Mouse (Mus musculus): ENCODE data around the gene Lgals3bp. TPM values are rescaled to one million over a fixed set of nuclear protein-coding genes. Genes with fewer than 3 reads are reported as not detected.

Gene Lgals3bp
- 5.6 and 7.0 TPM in 2 replicates for polyA plus RNA-seq (2012; rRNA removed)

DNA sequence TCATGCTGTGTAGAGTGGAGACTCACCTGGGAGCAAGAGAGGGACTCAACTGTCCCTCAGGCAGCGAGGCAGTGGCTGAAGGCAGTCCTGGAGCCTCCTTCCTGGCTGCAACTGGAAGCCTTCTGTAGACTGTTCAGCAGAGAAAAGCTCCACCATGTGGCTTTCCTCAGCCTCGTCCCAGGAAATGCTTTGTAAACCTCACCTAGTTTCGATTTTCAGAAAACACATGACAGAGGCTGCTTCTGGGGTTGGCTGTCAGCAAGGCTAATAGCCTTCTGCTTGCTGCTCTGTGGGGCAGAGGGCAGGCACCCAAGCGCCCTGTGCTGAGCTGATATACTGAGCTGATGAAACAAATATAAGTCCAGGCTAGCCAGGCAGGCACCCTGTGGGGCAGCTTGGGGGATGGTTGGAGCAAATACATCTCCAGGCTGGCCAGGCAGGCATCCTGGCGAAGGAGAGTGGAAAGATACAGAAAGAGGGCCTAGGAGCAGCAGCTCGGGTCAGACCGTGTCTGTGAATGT lies at the start of gene Lgals3bp:
Gene Lgals3bp, minus strand, starts transcription at position 333 of the 521 bp plus-strand sequence.
- DNase-seq (ENCODE audit: low read depth): peak; percentile 51
- TF ChIP-seq CTCF (IDR thresholded peaks at IDR 0.05; ENCODE audit: borderline replicate concordance, extremely low read depth, insufficient read depth, insufficient read length) (peak; percentile 24; the same call in 1 of the 2 replicates), POLR2A (IDR thresholded peaks at IDR 0.05; ENCODE audit: borderline replicate concordance, extremely low read depth, insufficient read depth, insufficient read length, poor library complexity, severe bottlenecking) (no peak)

DNA sequence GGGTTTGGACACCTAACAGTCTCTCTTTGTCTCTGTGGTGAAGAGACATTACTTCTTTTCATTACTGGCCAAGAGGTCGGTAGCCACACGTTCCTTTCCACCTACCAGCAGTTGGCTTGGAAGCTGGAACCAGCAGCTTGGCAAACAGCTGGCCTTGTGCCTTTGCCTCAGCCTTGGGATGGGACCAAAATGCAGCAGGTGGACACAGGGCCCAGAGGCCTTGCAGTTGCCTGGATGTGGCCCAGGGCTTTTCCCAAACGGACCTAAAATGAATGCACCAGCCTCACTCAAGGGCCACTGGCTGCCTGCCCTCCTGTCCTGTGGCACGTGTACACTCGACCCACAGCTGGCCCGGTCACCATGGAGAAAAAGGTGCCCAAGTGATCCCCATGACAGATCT lies 49.3 kb upstream of the Lgals3bp start:
- TF ChIP-seq POLR2A (IDR thresholded peaks at IDR 0.05; ENCODE audit: borderline replicate concordance, extremely low read depth, insufficient read depth, insufficient read length, poor library complexity, severe bottlenecking) (no peak), CTCF (IDR thresholded peaks at IDR 0.05; ENCODE audit: borderline replicate concordance, extremely low read depth, insufficient read depth, insufficient read length) (no peak)
- DNase-seq (ENCODE audit: low read depth): no peak

DNA sequence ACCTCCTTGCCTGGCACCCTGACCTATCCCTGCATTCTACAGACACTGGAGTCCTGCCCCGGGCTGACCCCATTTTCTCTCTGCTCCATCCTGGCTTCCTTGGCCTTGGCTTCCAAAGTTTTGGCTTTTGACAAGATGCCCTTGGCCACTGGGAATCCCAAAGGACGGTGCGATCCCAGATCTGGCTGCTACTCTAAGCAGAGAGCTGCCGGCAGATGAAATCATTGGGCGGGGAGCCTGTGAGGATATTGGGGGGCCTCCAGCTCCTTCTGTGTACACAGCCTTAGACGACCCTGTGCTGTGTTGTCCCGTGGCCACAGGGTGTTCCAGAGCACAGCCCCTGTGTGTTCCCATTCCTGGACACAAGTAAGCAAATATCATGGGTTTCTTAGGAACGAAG lies 46.5 kb upstream of the Lgals3bp start:
- no peak for TF ChIP-seq CTCF (IDR thresholded peaks at IDR 0.05; ENCODE audit: borderline replicate concordance, extremely low read depth, insufficient read depth, insufficient read length)
- TF ChIP-seq POLR2A (IDR thresholded peaks at IDR 0.05; ENCODE audit: borderline replicate concordance, extremely low read depth, insufficient read depth, insufficient read length, poor library complexity, severe bottlenecking): no peak
- no peak for DNase-seq (ENCODE audit: low read depth)

DNA sequence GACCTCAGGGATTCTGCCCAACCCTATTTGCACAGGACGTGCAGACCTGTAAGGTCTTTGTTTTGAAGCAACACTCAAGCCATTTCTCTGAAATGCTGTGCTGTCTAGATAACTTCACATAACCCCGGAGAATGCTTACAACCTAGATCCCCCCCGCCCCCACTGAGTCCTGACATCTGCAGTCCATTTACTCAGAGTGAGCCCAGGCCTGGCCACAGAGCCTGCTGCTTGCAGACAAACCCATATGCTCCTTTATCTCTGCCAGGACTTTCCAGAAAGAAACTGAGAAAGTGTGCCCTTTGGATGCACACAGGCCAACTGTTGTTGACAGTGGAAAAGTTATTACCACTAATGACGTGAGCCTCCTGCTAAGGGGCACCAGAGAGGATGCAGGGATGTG lies 45.5 kb upstream of the Lgals3bp start:
- DNase-seq (ENCODE audit: low read depth): no peak
- no peak for TF ChIP-seq POLR2A (IDR thresholded peaks at IDR 0.05; ENCODE audit: borderline replicate concordance, extremely low read depth, insufficient read depth, insufficient read length, poor library complexity, severe bottlenecking)
- TF ChIP-seq CTCF (IDR thresholded peaks at IDR 0.05; ENCODE audit: borderline replicate concordance, extremely low read depth, insufficient read depth, insufficient read length): no peak

DNA sequence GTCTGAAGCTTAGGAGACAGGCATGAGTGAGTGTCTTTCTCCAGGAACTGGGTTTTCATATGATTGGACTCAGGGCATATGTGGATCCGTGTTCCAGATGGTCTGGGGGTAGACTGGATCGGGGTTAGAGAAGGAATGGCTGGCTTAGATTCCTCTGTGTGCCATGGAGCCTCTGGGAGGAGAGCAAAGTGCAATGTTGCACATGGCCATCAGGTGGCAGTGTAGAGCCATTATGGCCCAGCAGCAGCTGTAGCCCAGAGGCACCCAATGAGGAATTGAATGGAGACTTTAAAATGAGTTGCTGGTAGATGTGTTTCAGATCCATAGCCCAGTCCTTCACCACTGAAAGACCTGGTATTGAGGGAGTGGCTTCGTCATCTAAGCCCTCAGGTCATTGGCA lies 44.0 kb upstream of the Lgals3bp start:
- TF ChIP-seq CTCF (IDR thresholded peaks at IDR 0.05; ENCODE audit: borderline replicate concordance, extremely low read depth, insufficient read depth, insufficient read length) (peak; percentile 96), POLR2A (IDR thresholded peaks at IDR 0.05; ENCODE audit: borderline replicate concordance, extremely low read depth, insufficient read depth, insufficient read length, poor library complexity, severe bottlenecking) (no peak)
- DNase-seq (ENCODE audit: low read depth): peak; percentile 84

DNA sequence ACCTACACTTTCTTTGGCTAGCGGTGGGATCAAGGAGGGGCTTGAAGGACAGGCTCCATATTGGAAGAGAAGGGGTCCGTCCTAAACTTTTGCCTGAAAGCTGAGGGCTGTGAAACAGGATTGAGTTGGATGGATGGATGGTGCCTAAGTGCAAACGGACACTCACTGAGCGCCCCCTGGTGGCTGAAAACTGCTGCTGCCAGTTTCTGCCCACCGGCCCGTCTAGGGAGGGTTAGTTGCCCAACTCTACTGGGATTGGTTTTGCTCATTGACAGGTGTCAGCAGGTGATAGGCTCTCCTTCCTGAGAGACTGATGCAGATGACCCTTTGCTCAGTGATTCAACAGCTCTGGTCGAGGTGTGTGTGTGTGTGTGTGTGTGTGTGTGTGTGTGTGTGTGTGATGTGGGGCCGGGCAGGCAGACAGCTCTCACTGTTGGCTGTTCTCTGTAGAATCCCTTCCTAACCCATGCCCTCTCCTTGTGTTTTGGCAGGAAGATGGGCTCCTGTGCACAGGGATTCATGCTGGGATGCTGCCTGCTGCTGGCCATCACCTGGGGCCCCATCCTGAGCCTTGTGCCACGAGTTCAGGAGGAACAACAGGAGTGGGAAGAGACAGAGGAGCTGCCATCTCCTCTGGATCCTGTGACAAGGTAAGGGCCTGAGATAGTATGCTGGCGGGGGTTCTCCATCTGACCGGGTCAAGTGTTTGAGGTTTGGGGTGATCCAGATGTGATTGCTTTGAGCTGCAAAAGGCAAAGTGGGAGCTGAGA lies 41.5 kb upstream of the Lgals3bp start:
- peak; percentile 76 for DNase-seq (ENCODE audit: low read depth)

DNA sequence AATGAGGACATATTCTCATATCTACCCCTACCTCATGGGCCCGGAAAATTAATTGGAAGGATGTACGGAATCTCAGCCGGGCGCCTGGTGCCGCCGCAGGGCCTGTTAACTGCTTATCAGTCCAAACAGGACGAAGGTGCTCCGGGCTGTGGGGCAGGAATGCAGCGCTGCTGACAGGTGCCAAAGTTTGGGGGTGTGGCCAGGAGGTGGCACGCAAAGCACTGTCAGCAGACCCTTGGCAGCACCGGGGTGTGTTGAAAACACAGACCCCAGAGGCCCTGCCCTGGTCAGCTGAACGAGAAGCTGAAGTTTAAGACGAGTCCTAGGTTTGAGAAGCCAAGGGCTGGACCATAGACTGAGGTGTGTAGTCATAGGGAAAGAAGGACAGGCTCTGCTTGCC lies 40.8 kb upstream of the Lgals3bp start:
- peak; percentile 46 for DNase-seq (ENCODE audit: low read depth)

More for the DNA sequence above, 41.5 kb upstream of the Lgals3bp start:
- TF ChIP-seq POLR2A (IDR thresholded peaks at IDR 0.05; ENCODE audit: borderline replicate concordance, extremely low read depth, insufficient read depth, insufficient read length, poor library complexity, severe bottlenecking) (no peak), CTCF (IDR thresholded peaks at IDR 0.05; ENCODE audit: borderline replicate concordance, extremely low read depth, insufficient read depth, insufficient read length) (peak; percentile 94)

DNA sequence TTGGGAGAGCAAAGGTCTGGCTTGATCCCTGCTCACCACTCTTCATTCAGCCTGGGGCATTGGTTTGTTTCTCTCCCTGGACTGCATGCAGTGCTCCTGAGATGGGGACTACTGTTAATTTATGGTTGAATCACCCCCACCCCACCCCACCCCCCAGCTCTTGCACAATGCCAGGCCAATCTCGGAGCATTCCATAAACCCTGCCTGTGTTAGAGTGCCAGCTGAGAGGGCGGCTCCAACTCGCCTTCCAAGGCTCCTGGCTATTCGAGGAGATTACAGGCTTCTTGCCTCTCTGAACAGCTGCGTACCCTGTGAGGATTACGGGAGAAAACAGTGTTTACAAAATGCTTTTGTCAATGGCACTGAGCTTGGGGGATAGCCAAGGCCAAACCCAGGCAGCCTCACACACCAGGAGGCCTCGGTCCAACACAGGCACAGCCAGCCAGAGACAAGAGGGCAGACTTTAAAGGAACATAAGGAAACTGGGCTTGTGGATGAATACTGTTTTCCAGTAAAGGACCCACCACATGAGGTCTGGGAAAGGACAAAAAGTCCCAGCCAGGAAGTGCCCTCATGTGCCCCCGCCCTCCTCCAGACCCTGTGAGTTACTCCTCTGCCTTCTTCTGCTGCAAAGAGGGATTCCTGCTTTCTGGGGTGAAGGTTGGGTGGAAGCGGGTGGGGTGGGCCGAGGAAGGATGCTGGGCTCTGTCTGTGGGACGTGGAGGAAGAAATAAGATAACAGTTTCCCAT lies 36.9 kb upstream of the Lgals3bp start:
- peak; percentile 94 for DNase-seq (ENCODE audit: low read depth)

More for the DNA sequence above, 40.8 kb upstream of the Lgals3bp start:
- TF ChIP-seq POLR2A (IDR thresholded peaks at IDR 0.05; ENCODE audit: borderline replicate concordance, extremely low read depth, insufficient read depth, insufficient read length, poor library complexity, severe bottlenecking) (no peak), CTCF (IDR thresholded peaks at IDR 0.05; ENCODE audit: borderline replicate concordance, extremely low read depth, insufficient read depth, insufficient read length) (no peak)

DNA sequence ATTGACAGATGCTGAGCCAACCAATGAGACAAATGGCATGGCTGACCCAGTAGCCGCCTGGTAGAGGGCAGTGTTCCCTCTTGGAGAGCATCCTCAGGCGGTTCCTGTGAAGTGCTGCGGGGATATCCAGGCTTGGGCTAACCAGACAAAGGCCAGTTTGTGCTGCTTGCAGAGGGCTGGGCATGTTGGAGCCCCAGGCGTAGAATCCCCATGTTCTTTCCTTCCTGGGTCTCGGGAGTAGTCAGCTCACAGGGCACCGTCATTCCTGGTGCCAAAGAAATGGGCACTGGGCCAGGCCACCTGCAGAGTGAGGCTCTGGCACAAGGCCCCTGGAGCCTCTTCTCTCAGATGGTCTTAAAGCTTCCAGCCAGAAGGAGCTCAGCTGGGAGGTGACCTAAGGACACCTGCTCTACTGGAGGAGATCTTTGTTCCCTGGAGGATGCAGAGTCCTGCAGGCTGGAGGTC lies 34.6 kb upstream of the Lgals3bp start:
- peak; percentile 82 for DNase-seq (ENCODE audit: low read depth)
- TF ChIP-seq POLR2A (IDR thresholded peaks at IDR 0.05; ENCODE audit: borderline replicate concordance, extremely low read depth, insufficient read depth, insufficient read length, poor library complexity, severe bottlenecking) (no peak), CTCF (IDR thresholded peaks at IDR 0.05; ENCODE audit: borderline replicate concordance, extremely low read depth, insufficient read depth, insufficient read length) (peak; percentile 40; the same call in 1 of the 2 replicates)

More for the DNA sequence above, 36.9 kb upstream of the Lgals3bp start:
- no peak for TF ChIP-seq POLR2A (IDR thresholded peaks at IDR 0.05; ENCODE audit: borderline replicate concordance, extremely low read depth, insufficient read depth, insufficient read length, poor library complexity, severe bottlenecking)
- TF ChIP-seq CTCF (IDR thresholded peaks at IDR 0.05; ENCODE audit: borderline replicate concordance, extremely low read depth, insufficient read depth, insufficient read length): no peak

DNA sequence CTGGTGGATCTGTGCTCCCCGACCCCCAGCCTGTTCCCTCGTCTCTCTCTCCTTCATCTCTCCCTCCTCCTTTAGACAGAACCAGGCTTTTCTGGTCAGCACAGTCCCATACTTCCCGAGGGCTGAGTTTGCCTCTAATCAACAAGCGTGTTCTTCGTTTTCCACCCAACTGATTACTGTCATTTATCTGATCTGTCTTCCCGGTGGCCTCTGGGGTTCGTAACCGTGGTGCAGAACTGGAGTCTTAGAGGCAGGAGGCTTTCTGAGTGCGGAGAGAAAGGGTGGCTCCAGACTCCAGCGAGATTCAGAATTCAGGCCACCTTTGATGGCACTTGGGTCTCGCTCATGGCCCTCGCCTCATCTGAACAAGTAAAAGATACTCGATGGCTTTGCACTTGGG lies 32.2 kb upstream of the Lgals3bp start:
- TF ChIP-seq CTCF (IDR thresholded peaks at IDR 0.05; ENCODE audit: borderline replicate concordance, extremely low read depth, insufficient read depth, insufficient read length): no peak
- no peak for TF ChIP-seq POLR2A (IDR thresholded peaks at IDR 0.05; ENCODE audit: borderline replicate concordance, extremely low read depth, insufficient read depth, insufficient read length, poor library complexity, severe bottlenecking)
- DNase-seq (ENCODE audit: low read depth): no peak

DNA sequence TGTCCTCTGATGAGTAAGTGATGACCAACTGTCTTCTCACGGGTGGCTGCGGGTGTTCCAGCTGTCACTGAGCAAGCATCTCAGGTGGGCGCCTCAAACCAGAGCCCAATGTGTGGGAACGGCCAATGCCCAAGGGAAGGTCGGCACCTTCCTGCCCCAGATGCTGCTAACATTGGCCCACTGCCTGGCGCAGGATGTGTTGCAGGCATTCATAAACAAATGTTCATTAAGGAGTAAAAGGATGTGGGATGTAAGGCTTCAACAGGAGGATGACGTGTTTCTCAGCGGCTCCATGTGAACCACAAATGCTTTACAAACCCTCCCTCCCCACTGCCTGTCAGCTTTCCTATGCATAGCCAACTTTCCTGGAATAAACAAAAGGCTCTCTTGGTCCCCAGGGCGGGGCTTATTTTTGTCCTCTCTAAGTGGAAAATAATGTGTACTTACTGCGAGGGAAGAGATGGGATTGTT lies 31.5 kb upstream of the Lgals3bp start:
- DNase-seq (ENCODE audit: low read depth): peak; percentile 82
- TF ChIP-seq CTCF (IDR thresholded peaks at IDR 0.05; ENCODE audit: borderline replicate concordance, extremely low read depth, insufficient read depth, insufficient read length) (no peak), POLR2A (IDR thresholded peaks at IDR 0.05; ENCODE audit: borderline replicate concordance, extremely low read depth, insufficient read depth, insufficient read length, poor library complexity, severe bottlenecking) (no peak)

Data from brain, embryonic 14.5 days (tissue).